Mouse (Mus musculus): Measurements from ENCODE around the gene Ptprk.

DNA sequence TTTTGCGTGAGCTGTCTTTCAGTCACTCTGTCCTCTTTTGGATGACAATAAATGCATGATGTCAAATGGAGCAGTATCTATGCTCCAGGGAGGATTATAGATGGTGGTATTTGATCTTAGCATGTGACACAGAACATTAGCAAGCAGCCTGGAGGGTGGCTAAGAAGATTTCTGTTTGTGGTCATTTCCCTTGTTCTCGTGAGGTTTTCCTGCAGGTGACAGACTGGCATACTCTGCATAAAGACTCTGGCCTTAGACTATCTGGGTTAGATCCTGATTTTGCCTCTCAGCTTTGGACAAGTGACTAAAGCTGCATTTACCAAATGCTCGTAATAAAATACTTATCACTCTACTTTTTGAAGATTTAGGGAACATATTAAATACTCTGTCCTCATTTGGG lies 423.9 kb downstream of the Ptprk start:
- TF ChIP-seq CTCF (IDR thresholded peaks at IDR 0.05; ENCODE audit: low read depth, low read length) = no peak
- no peak for TF ChIP-seq GATA1 (IDR thresholded peaks at IDR 0.05; ENCODE audit: borderline replicate concordance, low read length)
- no peak for TF ChIP-seq TAL1 (conservative IDR thresholded peaks at IDR 0.05; ENCODE audit: low read depth, low read length)
- no peak for TF ChIP-seq GATA2 (IDR thresholded peaks at IDR 0.05; ENCODE audit: borderline replicate concordance, low read depth, low read length)
- no peak for TF ChIP-seq POLR2AphosphoS5 (IDR thresholded peaks at IDR 0.05; ENCODE audit: insufficient replicate concordance, low read depth, low read length)
